Mouse (Mus musculus) gastrocnemius, postnatal 14 days (tissue): ENCODE measurements around the gene Slc35f6. TPM values are rescaled to one million over a fixed set of nuclear protein-coding genes. Genes with fewer than 3 reads are reported as not detected.
A peak's percentile ranks its signal among the peaks of the same experiment; 100 is the strongest.

Experiments used
- DNase-seq: peaks from one replicate; pipeline ENCODE4 v3.0.0; 2021; ENCODE audit warnings: mixed read lengths
- intact Hi-C: fragments of 180-260 bp; cut with DNase I; formaldehyde crosslinking; loops from one replicate; pipeline ENCODE4 v1.15.1; 2025; ENCODE audit warnings: low total_unique reads
- long read RNA-seq, 2 experiments: library from polyadenylated mRNA; stranded (forward); transcript quantifications; one replicate each; pipeline ENCODE4 v2.0.0; 2021
- total RNA-seq, 2 experiments: library from RNA; stranded (reverse); gene quantifications; 2 replicates each; pipeline ENCODE4 v1.2.3; 2021

Slc35f6 gene
- total RNA-seq = 10 to 100 TPM; 11.8 to 13.8 TPM
- long read RNA-seq, experiment 1, transcript Slc35f6-201 (6 exons, 3,088 nt) = major isoform, 16 of 20 reads
- long read RNA-seq, experiment 1, partial matches to known transcripts = 1 of 20 reads
- long read RNA-seq, experiment 1, other reads (novel, unspliced or antisense) = 3 of 20 reads
- long read RNA-seq, experiment 2, transcript Slc35f6-201 (6 exons, 3,088 nt) = major isoform, 18 of 21 reads
- long read RNA-seq, experiment 2, partial matches to known transcripts = 1 of 21 reads
- long read RNA-seq, experiment 2, other reads (novel, unspliced or antisense) = 2 of 21 reads

GRCm38 (mm10) chr5:30647815-30648560 lies at the start of gene Slc35f6:
Gene Slc35f6, plus strand, starts transcription at chr5:30647933.
- intact Hi-C loops = no loop called here

GRCm38 (mm10) chr5:30601397-30601796 lies 46.3 kb upstream of the Slc35f6 start:
- no peak for DNase-seq
- intact Hi-C loops = no loop called here

More at GRCm38 (mm10) chr5:30647815-30648560, at the start of gene Slc35f6:
- peak; percentile 94 for DNase-seq

DNA sequence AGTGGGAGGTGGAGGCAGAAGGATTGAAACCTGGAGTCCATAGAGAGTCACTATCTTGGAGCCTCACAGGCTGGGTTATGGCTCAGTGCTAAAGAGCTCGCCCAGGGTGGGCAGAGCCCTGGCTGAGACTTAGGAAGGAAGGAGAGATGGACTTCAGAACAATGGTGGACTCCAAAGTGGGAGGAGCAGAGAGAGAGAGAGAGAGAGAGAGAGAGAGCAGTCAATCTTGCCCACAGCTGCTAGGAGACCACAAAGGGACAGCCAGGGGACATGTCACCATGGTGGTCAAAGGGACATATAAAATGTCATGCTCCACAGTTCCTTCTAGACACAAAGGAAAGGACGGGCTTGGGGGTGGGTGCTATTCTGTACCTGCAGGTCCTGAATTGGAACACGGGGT lies 44.5 kb upstream of the Slc35f6 start:
- DNase-seq = no peak
- intact Hi-C loops = no loop called here

GRCm38 (mm10) chr5:30603926-30604325 lies 43.8 kb upstream of the Slc35f6 start:
- intact Hi-C loops = no loop called here
- DNase-seq = no peak

GRCm38 (mm10) chr5:30604769-30605188 lies 43.0 kb upstream of the Slc35f6 start:
- DNase-seq = no peak
- intact Hi-C loops = no loop called here

DNA sequence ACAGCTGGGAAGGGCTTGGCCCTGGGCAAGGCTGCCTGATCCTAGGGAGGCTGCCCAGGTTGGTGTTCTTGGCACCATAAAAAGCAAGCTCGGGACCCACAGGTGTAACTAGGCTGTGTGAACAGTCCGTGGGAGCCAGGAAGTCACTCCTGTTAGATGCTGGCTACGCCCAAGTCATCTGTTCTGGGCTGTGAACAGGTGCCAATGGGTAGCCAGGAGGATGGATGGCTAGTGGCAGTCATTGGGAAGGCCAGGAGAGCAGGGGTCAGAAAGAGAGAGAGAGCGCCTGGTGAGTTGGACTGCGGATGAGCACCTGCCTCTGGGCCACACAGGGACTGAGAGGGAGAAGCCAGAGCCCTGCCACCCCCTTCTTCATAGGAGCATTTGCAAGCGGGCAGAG lies 42.1 kb upstream of the Slc35f6 start:
- intact Hi-C loops = no loop called here
- no peak for DNase-seq

DNA sequence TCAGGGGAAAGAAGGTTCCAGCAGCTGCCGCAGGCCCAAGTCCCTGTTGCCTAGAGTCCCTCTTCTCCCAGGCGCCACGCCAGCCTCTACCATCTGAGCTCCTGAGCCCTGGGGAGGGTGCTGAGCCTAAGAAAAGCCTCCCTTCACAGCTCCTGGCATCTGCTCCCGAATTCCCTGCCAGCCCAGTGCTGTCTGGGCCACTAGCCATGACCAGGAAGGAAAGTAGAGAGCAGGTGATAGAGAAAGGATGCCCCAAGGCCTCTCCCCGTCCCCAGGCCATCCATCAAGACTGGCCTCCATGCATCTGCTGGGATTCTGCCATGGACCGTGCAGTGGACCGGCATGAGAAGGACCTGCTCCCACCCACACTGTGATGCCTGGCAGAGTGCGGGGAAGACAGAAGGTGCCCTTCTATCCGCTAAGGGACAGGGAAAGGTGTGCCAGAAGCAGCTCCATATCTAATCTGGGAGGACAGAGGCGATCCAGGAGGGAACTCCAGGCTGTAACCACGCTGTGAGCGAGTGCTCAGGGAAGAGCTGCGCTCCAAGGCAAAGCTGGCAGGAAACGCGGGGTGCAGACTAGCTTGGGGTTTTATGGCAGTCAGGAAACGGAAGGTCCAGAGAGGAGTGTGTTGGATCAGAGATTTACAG lies 41.2 kb upstream of the Slc35f6 start:
- DNase-seq = peak; percentile 74
- intact Hi-C loops = no loop called here

DNA sequence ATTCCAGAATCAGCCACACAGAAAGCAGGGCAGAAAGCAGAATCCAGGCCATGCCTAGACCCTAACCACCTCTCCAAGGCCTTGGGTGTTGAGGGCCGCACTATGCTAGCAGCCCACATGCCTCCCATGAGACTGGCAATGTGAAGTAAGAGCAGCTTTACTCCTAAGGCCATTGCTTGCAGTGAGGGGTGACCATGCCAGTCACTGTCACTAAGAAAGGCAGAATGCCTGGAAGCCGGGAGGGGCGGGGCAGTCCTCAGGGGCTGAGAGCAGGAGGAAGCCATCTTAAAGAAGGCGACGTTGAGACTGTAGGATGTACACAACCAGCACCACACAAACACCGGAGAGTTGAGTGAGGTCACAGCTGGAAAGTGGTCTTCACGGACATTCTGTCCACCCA lies 38.6 kb upstream of the Slc35f6 start:
- intact Hi-C loops = no loop called here
- DNase-seq = no peak

DNA sequence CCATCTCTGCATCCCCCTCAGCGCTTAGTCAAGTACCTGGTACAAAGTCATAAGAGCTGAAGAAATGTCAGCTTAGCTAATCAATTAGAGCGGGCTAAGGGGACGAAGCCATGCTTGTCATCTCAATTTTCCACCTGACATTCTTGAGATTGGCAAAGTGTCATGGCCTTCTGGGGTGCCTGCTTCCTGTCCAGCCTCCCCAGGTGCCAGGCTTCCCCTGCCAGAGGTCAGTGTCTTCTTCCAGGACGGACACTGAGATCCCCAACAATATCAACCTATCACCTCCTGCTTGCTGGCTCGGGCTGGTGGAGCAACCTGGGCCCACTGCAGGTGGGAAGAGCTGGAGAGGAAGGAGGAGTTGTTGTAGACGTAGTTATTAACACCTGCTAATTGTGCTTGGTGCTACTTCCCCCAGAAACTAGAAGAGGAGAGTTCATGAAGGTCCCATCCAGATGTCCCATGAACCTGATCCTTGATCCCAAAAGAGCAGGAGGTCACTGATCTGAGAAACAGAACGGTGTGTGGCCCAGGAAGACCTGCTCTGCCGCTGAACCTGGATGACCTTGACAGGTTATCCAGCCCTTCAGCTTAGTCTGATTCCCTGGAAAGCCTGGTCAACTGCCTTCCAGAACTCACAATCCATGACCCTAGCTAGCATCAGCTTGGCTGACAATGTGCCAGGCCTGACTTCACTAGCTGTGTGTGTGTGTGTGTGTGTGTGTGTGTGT lies 37.7 kb upstream of the Slc35f6 start:
- DNase-seq = no peak
- intact Hi-C loops = no loop called here

- no peak for DNase-seq
- intact Hi-C loops = no loop called here
Observed at GRCm38 (mm10) chr5:30611091-30611490, 36.6 kb upstream of the Slc35f6 start.

GRCm38 (mm10) chr5:30611689-30612088 lies 36.0 kb upstream of the Slc35f6 start:
- intact Hi-C loops = no loop called here
- no peak for DNase-seq

DNA sequence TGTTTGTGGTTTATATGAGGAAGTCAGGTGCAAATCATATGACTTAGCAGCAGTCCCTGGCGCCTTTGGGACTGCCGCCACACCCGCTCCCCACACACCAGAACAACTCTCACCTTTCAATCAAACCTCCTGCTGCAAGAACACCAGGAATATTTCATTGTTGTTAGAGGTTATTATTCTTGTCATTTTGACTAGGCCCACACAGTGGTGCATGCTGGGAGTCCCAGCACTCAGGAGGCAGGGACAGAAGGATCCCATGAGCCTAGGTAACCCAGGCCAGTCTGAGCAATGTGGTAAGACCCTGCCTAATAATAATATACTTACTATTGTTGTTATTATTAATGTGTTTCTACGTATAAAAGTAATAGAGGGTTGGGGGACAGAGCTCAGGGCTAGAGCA lies 35.2 kb upstream of the Slc35f6 start:
- intact Hi-C loops = no loop called here
- DNase-seq = no peak

GRCm38 (mm10) chr5:30613242-30613641 lies 34.5 kb upstream of the Slc35f6 start:
- intact Hi-C loops = no loop called here
- no peak for DNase-seq

GRCm38 (mm10) chr5:30614221-30614620 lies 33.5 kb upstream of the Slc35f6 start:
- peak; percentile 13 for DNase-seq
- intact Hi-C loops = no loop called here

- intact Hi-C loops = no loop called here
- DNase-seq = no peak
Observed at GRCm38 (mm10) chr5:30615416-30615815, 32.3 kb upstream of the Slc35f6 start.

DNA sequence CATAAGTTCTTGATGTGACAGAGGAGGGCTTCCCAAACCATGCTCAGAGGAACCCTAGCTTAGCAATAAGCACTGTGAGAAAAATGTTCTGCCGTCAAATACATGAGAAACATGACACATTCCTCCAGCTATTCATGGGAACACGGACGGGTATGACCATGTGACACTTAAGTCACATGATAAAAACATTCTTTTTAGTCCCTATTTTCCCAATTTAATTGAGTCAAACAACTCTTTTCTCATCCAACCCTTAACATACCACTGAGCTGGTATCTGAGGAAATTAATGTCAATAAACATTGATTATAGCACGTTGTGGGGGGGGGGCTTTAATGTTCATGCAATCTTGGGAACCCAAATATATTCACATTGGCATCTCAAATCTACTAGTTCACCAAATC lies 31.9 kb upstream of the Slc35f6 start:
- intact Hi-C loops = no loop called here

GRCm38 (mm10) chr5:30616644-30617043 lies 31.1 kb upstream of the Slc35f6 start:
- intact Hi-C loops = no loop called here
- DNase-seq = no peak

More for the DNA sequence above, 31.9 kb upstream of the Slc35f6 start:
- DNase-seq = no peak

- intact Hi-C loops = no loop called here
- DNase-seq = no peak
Observed at GRCm38 (mm10) chr5:30617357-30617756, 30.4 kb upstream of the Slc35f6 start.

DNA sequence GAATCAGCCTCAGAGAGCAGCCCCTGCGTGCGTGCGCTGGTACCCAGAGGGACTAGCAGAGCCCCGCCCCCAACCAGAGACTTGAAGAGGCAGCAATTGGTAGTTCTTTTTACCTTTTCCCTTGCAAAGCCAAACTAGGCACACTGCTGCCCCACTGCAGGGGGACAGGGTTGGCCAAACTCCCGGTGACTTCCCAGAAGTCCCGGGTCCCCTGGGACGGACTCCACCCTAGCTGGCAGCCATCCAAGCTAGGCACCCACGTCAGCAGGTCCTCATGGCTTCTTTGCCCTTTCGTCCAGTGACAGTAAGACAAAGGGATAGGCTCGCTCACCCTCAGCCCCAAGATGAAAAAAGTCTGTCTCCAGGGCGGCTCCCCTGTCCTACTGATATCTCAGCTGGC lies 29.9 kb upstream of the Slc35f6 start:
- intact Hi-C loops = no loop called here
- no peak for DNase-seq
